Mouse (Mus musculus) liver, postnatal 0 days (tissue): ENCODE results near the gene Lrrc8a. TPM values are rescaled to one million over a fixed set of nuclear protein-coding genes. Genes with fewer than 3 reads are reported as not detected.
A peak's percentile ranks its signal among the peaks of the same experiment; 100 is the strongest.

Experiments used
- ATAC-seq: fragments of 200-750 bp; cut with Nextera tagmentation; 2 replicates; pipeline ENCODE4 v1.8.0; 2017; ENCODE audit warnings: mild to moderate bottlenecking, moderate library complexity
- DNase-seq: peaks from one replicate; pipeline ENCODE4 v3.0.0-alpha.2; 2016
- H3K27ac ChIP-seq: fragments of 300-500 bp; sonication (generic); 2 replicates; pipeline ENCODE4 v1.5.1; 2014; ENCODE audit warnings: antibody characterized with exemption, moderate library complexity, mild to moderate bottlenecking, low read depth
- H3K27me3 ChIP-seq: fragments of 300-500 bp; sonication (generic); 2 replicates; pipeline ENCODE4 v1.6.1; 2014; ENCODE audit warnings: low read length, control low read depth, mixed read lengths; ENCODE audit not compliant: insufficient read depth
- H3K36me3 ChIP-seq: fragments of 300-500 bp; sonication (generic); replicated peaks from 2 replicates; pipeline ENCODE4 v1.6.1; 2014; ENCODE audit warnings: mild to moderate bottlenecking, control low read depth, low read length, moderate library complexity, mixed read lengths; ENCODE audit not compliant: insufficient read depth
- H3K4me1 ChIP-seq: fragments of 300-500 bp; sonication (generic); 2 replicates; pipeline ENCODE4 v1.6.1; 2014; ENCODE audit warnings: antibody characterized with exemption, mild to moderate bottlenecking, control low read depth; ENCODE audit not compliant: insufficient read depth
- H3K4me2 ChIP-seq: fragments of 300-500 bp; sonication (generic); 2 replicates; pipeline ENCODE4 v1.6.1; 2014; ENCODE audit warnings: low read depth, mild to moderate bottlenecking, low read length, moderate library complexity, mixed read lengths
- H3K4me3 ChIP-seq: fragments of 300-500 bp; sonication (generic); 2 replicates; pipeline ENCODE4 v1.5.1; 2014; ENCODE audit warnings: low read depth, low read length
- H3K9ac ChIP-seq: fragments of 300-500 bp; sonication (generic); replicated peaks from 2 replicates; pipeline ENCODE4 v1.6.1; 2014; ENCODE audit warnings: mild to moderate bottlenecking, moderate library complexity
- H3K9me3 ChIP-seq: fragments of 300-500 bp; sonication (generic); 2 replicates; pipeline ENCODE4 v1.6.1; 2016; ENCODE audit warnings: mild to moderate bottlenecking, control low read depth, low read length, mixed read lengths
- CTCF ChIP-seq: sonication (generic); IDR thresholded peaks from 2 replicates; pipeline ENCODE4 v1.5.1; 2016; ENCODE audit warnings: antibody characterized with exemption, low read depth
- EP300 ChIP-seq: IDR thresholded peaks from 2 replicates; pipeline ENCODE4 v1.6.1; 2016; ENCODE audit warnings: antibody characterized with exemption, low read depth, mild to moderate bottlenecking
- WGBS: fragments of 180-500 bp; shearing (Covaris S2); extraction: QIAGEN DNeasy Blood & Tissue Kit; methylation state at CpG from one replicate; pipeline ENCODE4 v1.1.7; 2014; ENCODE audit not compliant: insufficient replicate concordance; 5-methylcytosine and 5-hydroxymethylcytosine counted together
- polyA plus RNA-seq: library from polyadenylated mRNA; unstranded; fragments of >200 nt; fragmentation: Nextera tagmentation; extraction: Ambion mirVana; gene quantifications from 2 replicates; pipeline ENCODE4 v1.2.1, GENCODE M21; 2015

The Lrrc8a gene
- polyA plus RNA-seq, 1 experiment from 2014 or later = 20.3 TPM

- Histone ChIP-seq H3K9ac (no peak overlapping the region), H3K4me2 (no peak overlapping the region)
- peak; percentile 68 for DNase-seq
These were observed 14.0 kb downstream of the Lrrc8a start for GRCm38 (mm10) chr2:30251417-30252104.

GRCm38 (mm10) chr2:30252521-30252920 is 15.0 kb downstream of the Lrrc8a start:
- ATAC-seq (no peak), DNase-seq (no peak)
- Histone ChIP-seq H3K27ac (no peak overlapping the region), H3K27me3 (no peaks in the 10 kb centered on the region), H3K4me2 (no peak overlapping the region), H3K4me1 (peaks cover 12% of the 10 kb centered on the region), H3K36me3 (peaks cover 55% of the 10 kb centered on the region), H3K9ac (no peak overlapping the region), H3K4me3 (no peak overlapping the region), H3K9me3 (no peaks in the 10 kb centered on the region)
- TF ChIP-seq CTCF (no peak), EP300 (no peak)
- WGBS = 71% methylated on average over 3 of the region's 3 CpGs

More at GRCm38 (mm10) chr2:30251417-30252104, 14.0 kb downstream of the Lrrc8a start:
- 47% methylated on average over 5 of the region's 5 CpGs for WGBS
- peaks cover 50% of the 10 kb centered on the region for H3K36me3 ChIP-seq
- H3K9me3 ChIP-seq = no peaks in the 10 kb centered on the region
- no peak overlapping the region for H3K4me3 ChIP-seq
- peak; percentile 64 for ATAC-seq
- TF ChIP-seq EP300 (no peak), CTCF (no peak)
- H3K27me3 ChIP-seq = no peaks in the 10 kb centered on the region
- H3K4me1 ChIP-seq = peaks cover 15% of the 10 kb centered on the region
- H3K27ac ChIP-seq = peak overlapping the region; percentile 24; the same call in 1 of the 2 replicates

DNA sequence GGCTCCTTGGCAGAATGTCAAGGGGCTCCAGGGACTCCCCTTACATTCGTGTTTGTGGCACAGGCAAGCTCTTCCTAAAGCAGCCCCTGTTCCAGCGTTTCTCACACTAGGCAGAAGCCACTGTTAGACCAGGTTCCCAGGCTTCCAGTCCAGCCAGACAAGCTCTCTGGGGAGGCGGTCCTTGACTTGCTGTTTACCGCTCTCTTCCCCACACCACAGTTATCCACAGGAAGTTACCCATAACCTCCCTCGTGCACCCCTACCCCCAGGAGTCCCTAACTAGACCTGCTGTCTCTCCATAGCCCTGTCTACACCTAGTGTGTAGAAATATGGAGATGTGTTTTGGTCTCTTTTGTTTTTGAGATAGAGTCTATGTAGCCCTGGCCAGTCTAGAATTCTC is 16.3 kb downstream of the Lrrc8a start:
- Histone ChIP-seq H3K4me3 (no peak overlapping the region), H3K4me1 (peaks cover 14% of the 10 kb centered on the region), H3K27me3 (no peaks in the 10 kb centered on the region), H3K9me3 (no peaks in the 10 kb centered on the region), H3K9ac (no peak overlapping the region), H3K27ac (no peak overlapping the region), H3K36me3 (peaks cover 54% of the 10 kb centered on the region), H3K4me2 (no peak overlapping the region)
- TF ChIP-seq CTCF (no peak), EP300 (no peak)
- WGBS = 46% methylated on average over 5 of the region's 5 CpGs
- ATAC-seq (no peak), DNase-seq (no peak)

DNA sequence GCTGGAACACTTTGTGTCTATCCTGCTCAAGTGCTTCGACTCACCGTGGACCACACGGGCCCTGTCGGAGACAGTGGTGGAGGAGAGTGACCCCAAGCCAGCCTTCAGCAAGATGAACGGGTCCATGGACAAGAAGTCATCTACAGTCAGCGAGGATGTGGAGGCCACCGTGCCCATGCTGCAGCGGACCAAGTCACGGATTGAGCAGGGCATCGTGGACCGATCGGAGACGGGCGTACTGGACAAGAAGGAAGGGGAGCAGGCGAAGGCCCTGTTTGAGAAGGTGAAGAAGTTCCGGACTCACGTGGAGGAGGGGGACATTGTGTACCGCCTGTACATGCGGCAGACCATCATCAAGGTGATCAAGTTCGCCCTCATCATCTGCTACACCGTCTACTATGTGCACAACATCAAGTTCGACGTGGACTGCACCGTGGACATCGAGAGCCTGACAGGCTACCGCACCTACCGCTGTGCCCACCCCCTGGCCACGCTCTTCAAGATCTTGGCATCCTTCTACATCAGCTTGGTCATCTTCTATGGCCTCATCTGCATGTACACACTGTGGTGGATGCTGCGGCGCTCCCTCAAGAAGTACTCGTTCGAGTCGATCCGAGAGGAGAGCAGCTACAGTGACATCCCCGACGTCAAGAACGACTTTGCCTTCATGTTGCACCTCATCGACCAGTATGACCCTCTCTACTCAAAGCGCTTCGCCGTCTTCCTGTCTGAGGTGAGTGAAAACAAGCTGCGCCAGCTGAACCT is 18.3 kb downstream of the Lrrc8a start:
- TF ChIP-seq EP300 (no peak), CTCF (no peak)
- 96% methylated on average over 42 of the region's 42 CpGs for WGBS
- DNase-seq (no peak), ATAC-seq (no peak)
- no peaks in the 10 kb centered on the region for H3K9me3 ChIP-seq
- H3K36me3 ChIP-seq = peaks cover 44% of the 10 kb centered on the region
- H3K27ac ChIP-seq = no peak overlapping the region
- no peak overlapping the region for H3K9ac ChIP-seq
- H3K27me3 ChIP-seq = no peaks in the 10 kb centered on the region
- H3K4me2 ChIP-seq = no peak overlapping the region
- no peak overlapping the region for H3K4me3 ChIP-seq
- peaks cover 24% of the 10 kb centered on the region for H3K4me1 ChIP-seq

DNA sequence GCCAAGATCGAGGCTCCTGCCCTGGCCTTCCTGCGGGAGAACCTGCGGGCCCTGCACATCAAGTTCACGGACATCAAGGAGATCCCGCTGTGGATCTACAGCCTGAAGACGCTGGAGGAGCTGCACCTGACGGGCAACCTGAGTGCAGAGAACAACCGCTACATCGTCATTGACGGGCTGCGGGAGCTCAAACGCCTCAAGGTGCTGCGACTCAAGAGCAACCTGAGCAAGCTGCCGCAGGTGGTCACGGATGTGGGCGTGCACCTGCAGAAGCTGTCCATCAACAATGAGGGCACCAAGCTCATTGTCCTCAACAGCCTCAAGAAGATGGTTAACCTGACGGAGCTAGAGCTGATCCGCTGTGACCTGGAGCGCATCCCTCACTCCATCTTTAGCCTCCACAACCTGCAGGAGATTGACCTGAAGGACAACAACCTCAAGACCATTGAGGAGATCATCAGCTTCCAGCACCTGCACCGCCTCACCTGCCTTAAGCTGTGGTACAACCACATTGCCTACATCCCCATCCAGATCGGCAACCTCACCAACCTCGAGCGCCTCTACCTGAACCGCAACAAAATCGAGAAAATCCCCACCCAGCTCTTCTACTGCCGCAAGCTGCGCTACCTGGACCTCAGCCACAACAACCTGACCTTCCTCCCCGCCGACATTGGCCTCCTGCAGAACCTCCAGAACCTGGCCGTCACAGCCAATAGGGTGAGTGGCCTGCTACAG is 19.3 kb downstream of the Lrrc8a start:
- WGBS = 94% methylated on average over 30 of the region's 30 CpGs

More for the DNA sequence above, 19.3 kb downstream of the Lrrc8a start:
- Histone ChIP-seq H3K4me1 (peaks cover 22% of the 10 kb centered on the region), H3K4me3 (no peak overlapping the region), H3K36me3 (peaks cover 51% of the 10 kb centered on the region), H3K9ac (no peak overlapping the region), H3K9me3 (no peaks in the 10 kb centered on the region), H3K4me2 (no peak overlapping the region), H3K27ac (no peak overlapping the region), H3K27me3 (no peaks in the 10 kb centered on the region)
- DNase-seq (no peak), ATAC-seq (no peak)
- TF ChIP-seq EP300 (no peak), CTCF (no peak)
